Mouse (Mus musculus): ENCODE measurements around the gene Prpf38b. TPM values are rescaled to one million over a fixed set of nuclear protein-coding genes. Genes with fewer than 3 reads are reported as not detected.

Gene Prpf38b
- polyA plus RNA-seq, 1 experiment: not detected

- H3K4me1 ChIP-seq (ENCODE audit: control insufficient read depth, insufficient read depth, low read length): no peaks in the 10 kb centered on the region
- H3K27ac ChIP-seq (ENCODE audit: insufficient read depth, low read depth, low read length): no peak overlapping the region
- no peak overlapping the region for H3K4me3 ChIP-seq (ENCODE audit: insufficient read depth, low read depth, low read length)
- 97% methylated on average over 6 of the region's 6 CpGs for WGBS
- TF ChIP-seq POLR2A (IDR thresholded peaks at IDR 0.05; ENCODE audit: insufficient read depth, low read depth, low read length): no peak
- TF ChIP-seq CTCF (IDR thresholded peaks at IDR 0.05; ENCODE audit: insufficient read depth, low read depth, low read length): no peak
These were observed 22.0 kb upstream of the Prpf38b start for GRCm38 (mm10) chr3:108933557-108933956.

GRCm38 (mm10) chr3:108926308-108926707 lies 14.8 kb upstream of the Prpf38b start:
- 89% methylated on average over 1 of the region's 1 CpGs for WGBS
- no peaks in the 10 kb centered on the region for H3K4me1 ChIP-seq (ENCODE audit: control insufficient read depth, insufficient read depth, low read length)
- H3K4me3 ChIP-seq (ENCODE audit: insufficient read depth, low read depth, low read length): no peak overlapping the region
- no peak overlapping the region for H3K27ac ChIP-seq (ENCODE audit: insufficient read depth, low read depth, low read length)
- TF ChIP-seq POLR2A (IDR thresholded peaks at IDR 0.05; ENCODE audit: insufficient read depth, low read depth, low read length) (no peak), CTCF (IDR thresholded peaks at IDR 0.05; ENCODE audit: insufficient read depth, low read depth, low read length) (no peak)

GRCm38 (mm10) chr3:108925677-108926076 lies 14.2 kb upstream of the Prpf38b start:
- WGBS: 92% methylated on average over 4 of the region's 4 CpGs
- Histone ChIP-seq H3K4me3 (ENCODE audit: insufficient read depth, low read depth, low read length) (no peak overlapping the region), H3K27ac (ENCODE audit: insufficient read depth, low read depth, low read length) (no peak overlapping the region), H3K4me1 (ENCODE audit: control insufficient read depth, insufficient read depth, low read length) (no peaks in the 10 kb centered on the region)
- TF ChIP-seq CTCF (IDR thresholded peaks at IDR 0.05; ENCODE audit: insufficient read depth, low read depth, low read length) (no peak), POLR2A (IDR thresholded peaks at IDR 0.05; ENCODE audit: insufficient read depth, low read depth, low read length) (no peak)

GRCm38 (mm10) chr3:108921822-108922221 lies 10.3 kb upstream of the Prpf38b start:
- Histone ChIP-seq H3K4me3 (ENCODE audit: insufficient read depth, low read depth, low read length) (no peak overlapping the region), H3K27ac (ENCODE audit: insufficient read depth, low read depth, low read length) (no peak overlapping the region), H3K4me1 (ENCODE audit: control insufficient read depth, insufficient read depth, low read length) (no peaks in the 10 kb centered on the region)
- TF ChIP-seq POLR2A (IDR thresholded peaks at IDR 0.05; ENCODE audit: insufficient read depth, low read depth, low read length) (no peak), CTCF (IDR thresholded peaks at IDR 0.05; ENCODE audit: insufficient read depth, low read depth, low read length) (no peak)
- 97% methylated on average over 1 of the region's 1 CpGs for WGBS

- WGBS: 87% methylated on average over 3 of the region's 3 CpGs
- no peak overlapping the region for H3K27ac ChIP-seq (ENCODE audit: insufficient read depth, low read depth, low read length)
- TF ChIP-seq CTCF (IDR thresholded peaks at IDR 0.05; ENCODE audit: insufficient read depth, low read depth, low read length) (no peak), POLR2A (IDR thresholded peaks at IDR 0.05; ENCODE audit: insufficient read depth, low read depth, low read length) (no peak)
These were observed 9.0 kb upstream of the Prpf38b start for GRCm38 (mm10) chr3:108920442-108921070.

GRCm38 (mm10) chr3:108918852-108919251 lies 7.3 kb upstream of the Prpf38b start:
- TF ChIP-seq POLR2A (IDR thresholded peaks at IDR 0.05; ENCODE audit: insufficient read depth, low read depth, low read length): no peak
- no peak for TF ChIP-seq CTCF (IDR thresholded peaks at IDR 0.05; ENCODE audit: insufficient read depth, low read depth, low read length)
- 98% methylated on average over 1 of the region's 1 CpGs for WGBS
- no peak overlapping the region for H3K4me3 ChIP-seq (ENCODE audit: insufficient read depth, low read depth, low read length)

More at GRCm38 (mm10) chr3:108920442-108921070, 9.0 kb upstream of the Prpf38b start:
- Histone ChIP-seq H3K4me1 (ENCODE audit: control insufficient read depth, insufficient read depth, low read length) (no peaks in the 10 kb centered on the region), H3K4me3 (ENCODE audit: insufficient read depth, low read depth, low read length) (no peak overlapping the region)

GRCm38 (mm10) chr3:108917986-108918385 lies 6.5 kb upstream of the Prpf38b start:
- no peak overlapping the region for H3K27ac ChIP-seq (ENCODE audit: insufficient read depth, low read depth, low read length)
- TF ChIP-seq POLR2A (IDR thresholded peaks at IDR 0.05; ENCODE audit: insufficient read depth, low read depth, low read length) (no peak), CTCF (IDR thresholded peaks at IDR 0.05; ENCODE audit: insufficient read depth, low read depth, low read length) (no peak)
- H3K4me1 ChIP-seq (ENCODE audit: control insufficient read depth, insufficient read depth, low read length): no peaks in the 10 kb centered on the region
- H3K4me3 ChIP-seq (ENCODE audit: insufficient read depth, low read depth, low read length): no peak overlapping the region
- WGBS: 54% methylated on average over 3 of the region's 3 CpGs

More at GRCm38 (mm10) chr3:108918852-108919251, 7.3 kb upstream of the Prpf38b start:
- H3K4me1 ChIP-seq (ENCODE audit: control insufficient read depth, insufficient read depth, low read length): no peaks in the 10 kb centered on the region
- H3K27ac ChIP-seq (ENCODE audit: insufficient read depth, low read depth, low read length): no peak overlapping the region

GRCm38 (mm10) chr3:108916857-108917256 lies 5.3 kb upstream of the Prpf38b start:
- no peak overlapping the region for H3K4me3 ChIP-seq (ENCODE audit: insufficient read depth, low read depth, low read length)
- H3K27ac ChIP-seq (ENCODE audit: insufficient read depth, low read depth, low read length): no peak overlapping the region
- TF ChIP-seq CTCF (IDR thresholded peaks at IDR 0.05; ENCODE audit: insufficient read depth, low read depth, low read length): no peak
- TF ChIP-seq POLR2A (IDR thresholded peaks at IDR 0.05; ENCODE audit: insufficient read depth, low read depth, low read length): no peak
- 32% methylated on average over 4 of the region's 4 CpGs for WGBS
- no peaks in the 10 kb centered on the region for H3K4me1 ChIP-seq (ENCODE audit: control insufficient read depth, insufficient read depth, low read length)

- 87% methylated on average over 1 of the region's 1 CpGs for WGBS
These were observed 4.5 kb upstream of the Prpf38b start for GRCm38 (mm10) chr3:108915999-108916398.

More at GRCm38 (mm10) chr3:108915999-108916398, 4.5 kb upstream of the Prpf38b start:
- no peak overlapping the region for H3K27ac ChIP-seq (ENCODE audit: insufficient read depth, low read depth, low read length)
- TF ChIP-seq POLR2A (IDR thresholded peaks at IDR 0.05; ENCODE audit: insufficient read depth, low read depth, low read length) (no peak), CTCF (IDR thresholded peaks at IDR 0.05; ENCODE audit: insufficient read depth, low read depth, low read length) (no peak)
- H3K4me3 ChIP-seq (ENCODE audit: insufficient read depth, low read depth, low read length): no peak overlapping the region
- H3K4me1 ChIP-seq (ENCODE audit: control insufficient read depth, insufficient read depth, low read length): no peaks in the 10 kb centered on the region

All from olfactory bulb, adult 2 months (tissue).